Mouse (Mus musculus): ENCODE results near the gene Irx4.

DNA sequence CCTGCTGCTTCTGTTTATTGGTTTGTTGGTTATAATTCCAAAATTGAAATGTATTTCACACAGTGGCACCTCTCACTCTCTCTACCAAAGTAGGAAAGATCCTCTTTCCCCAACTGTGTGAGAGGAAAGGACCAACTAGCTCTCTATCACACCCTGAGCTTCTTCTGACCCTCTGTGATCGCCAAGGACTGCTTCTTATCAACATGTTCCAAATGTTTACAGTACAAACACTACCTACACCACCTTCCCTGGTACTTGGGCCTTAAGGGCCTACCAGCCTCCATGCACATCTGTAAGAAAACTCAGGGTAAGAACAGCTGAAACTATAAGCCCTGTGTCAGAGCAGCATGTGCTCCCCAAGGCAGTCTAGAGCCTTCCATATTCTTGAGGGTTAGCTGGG is 17.5 kb downstream of the Irx4 start:
- TF ChIP-seq GATA1 (IDR thresholded peaks at IDR 0.05; ENCODE audit: borderline replicate concordance, low read length) (no peak), CTCF (IDR thresholded peaks at IDR 0.05; ENCODE audit: low read depth, low read length) (no peak), TAL1 (conservative IDR thresholded peaks at IDR 0.05; ENCODE audit: low read depth, low read length) (no peak)

Data from G1E (cell line).